Mouse (Mus musculus) thymus, postnatal 25 days (tissue): ENCODE measurements at regions not wholly inside any gene's neighbourhood (a gene's known extent, or its start where the extent isn't known, plus 50 kb on each side); places are given as distances from the start of the nearest gene placed in this dataset.

Source experiments
- DNase-seq: peaks from one replicate; pipeline ENCODE4 v3.0.0; 2022

DNA sequence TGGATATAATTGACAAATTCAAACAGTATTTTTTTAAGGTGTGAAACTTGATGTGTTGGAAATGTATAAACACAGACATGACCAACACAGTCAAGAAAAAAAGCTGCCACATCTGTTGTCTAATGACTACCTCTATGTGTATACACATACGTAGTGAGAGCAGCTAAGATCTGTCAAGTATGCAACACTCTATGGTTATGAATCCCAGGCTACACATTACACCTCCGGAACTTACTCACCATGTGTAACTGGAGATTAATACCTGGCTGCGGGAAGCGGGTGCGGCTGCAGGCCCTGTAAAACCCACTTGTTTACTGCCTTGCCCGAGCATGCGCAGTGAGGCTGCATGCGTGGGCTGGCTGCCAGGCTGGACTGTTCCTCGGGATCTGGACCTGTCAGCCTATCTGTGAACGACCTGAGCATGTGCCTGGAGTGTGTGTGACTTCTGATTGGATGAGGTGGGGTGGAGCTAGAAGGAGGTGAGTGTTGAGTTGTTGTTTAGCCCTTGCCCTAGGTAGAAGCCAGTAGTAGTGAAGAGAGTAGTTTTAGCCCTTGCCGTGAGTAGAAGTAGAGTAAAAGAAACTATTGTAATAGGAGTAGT lies 211.1 kb downstream of the Sp3 start:
- no peak for DNase-seq

DNA sequence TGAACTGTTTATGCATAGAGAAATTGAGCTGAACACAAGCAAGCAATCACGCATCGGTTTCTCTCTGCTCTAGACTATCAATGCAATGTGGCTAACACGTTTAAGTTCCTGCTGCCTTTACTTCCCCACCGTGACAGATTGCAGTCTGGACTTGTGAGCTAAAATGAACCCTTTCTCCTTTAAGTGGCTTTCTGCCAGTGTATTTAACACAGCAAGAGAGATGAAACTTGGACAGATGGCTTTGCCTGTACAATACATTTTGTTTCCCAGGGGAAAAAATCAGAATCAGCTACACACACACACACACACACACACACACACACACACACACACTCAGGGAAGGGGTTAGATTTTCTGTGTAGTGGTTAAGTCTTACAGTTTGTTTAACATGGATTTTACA lies 206.8 kb downstream of the Sp3 start:
- DNase-seq: no peak

DNA sequence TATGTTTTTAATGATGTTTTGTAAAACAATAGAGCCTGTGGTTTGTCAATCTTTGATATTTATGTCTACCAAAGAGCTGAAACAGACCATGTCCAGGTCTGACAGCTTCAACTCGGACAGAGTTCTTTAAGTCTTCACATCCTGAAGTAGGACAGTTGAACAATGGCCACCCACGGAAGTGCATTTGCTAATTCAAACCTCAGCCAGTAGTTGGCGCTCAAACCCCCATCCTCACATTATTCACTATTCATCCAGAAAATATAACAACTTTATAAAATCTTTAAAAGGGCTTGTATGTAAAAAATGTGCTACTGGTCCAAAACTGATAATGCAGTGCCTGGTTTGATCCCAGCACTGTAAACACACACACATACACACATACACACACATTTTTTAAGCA lies 202.9 kb downstream of the Sp3 start:
- DNase-seq: peak; percentile 47

- no peak for DNase-seq
Observed at GRCm38 (mm10) chr2:72777806-72778510, 202.3 kb downstream of the Sp3 start.

DNA sequence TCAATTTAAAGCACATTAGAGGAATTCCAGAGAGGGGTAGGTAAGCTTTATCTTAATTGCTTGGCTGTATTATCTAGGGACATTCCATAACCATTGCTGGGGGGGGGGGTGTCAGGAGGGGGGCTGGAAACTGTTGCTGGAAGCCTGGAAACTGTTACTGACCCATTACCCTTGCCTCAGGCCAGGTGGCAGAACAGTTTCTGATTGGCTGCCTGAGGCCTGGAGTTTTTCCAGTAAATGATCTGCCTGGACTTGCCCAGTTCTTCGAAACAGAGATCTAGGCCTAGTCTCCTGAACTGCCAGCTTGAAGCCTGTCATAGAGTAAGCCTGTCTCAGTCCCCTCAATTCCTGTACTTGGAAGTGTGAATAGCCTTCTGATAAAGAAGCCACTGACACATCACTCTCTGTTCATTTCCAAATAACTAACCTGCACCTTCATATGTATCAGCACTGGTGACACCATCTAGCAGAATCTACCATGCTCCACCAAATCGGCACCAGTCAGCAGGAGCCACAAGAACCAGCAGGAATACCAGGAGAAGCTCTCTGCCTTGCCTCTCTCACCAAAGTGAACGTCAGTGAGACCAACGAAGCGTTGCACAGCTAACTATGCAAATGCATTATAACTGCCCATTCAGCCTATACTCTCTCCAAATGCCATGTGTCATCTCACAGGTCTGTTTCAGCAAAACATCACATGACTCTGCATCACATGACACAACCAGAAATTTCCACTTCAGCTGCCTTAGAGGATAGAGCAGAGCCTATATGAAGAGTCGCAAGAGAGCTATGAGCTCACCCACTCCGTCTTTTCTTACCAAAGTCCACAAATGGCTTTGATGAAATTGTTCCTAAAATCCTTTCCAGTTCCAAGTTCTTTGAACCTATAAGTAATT lies 200.7 kb downstream of the Sp3 start:
- no peak for DNase-seq

DNA sequence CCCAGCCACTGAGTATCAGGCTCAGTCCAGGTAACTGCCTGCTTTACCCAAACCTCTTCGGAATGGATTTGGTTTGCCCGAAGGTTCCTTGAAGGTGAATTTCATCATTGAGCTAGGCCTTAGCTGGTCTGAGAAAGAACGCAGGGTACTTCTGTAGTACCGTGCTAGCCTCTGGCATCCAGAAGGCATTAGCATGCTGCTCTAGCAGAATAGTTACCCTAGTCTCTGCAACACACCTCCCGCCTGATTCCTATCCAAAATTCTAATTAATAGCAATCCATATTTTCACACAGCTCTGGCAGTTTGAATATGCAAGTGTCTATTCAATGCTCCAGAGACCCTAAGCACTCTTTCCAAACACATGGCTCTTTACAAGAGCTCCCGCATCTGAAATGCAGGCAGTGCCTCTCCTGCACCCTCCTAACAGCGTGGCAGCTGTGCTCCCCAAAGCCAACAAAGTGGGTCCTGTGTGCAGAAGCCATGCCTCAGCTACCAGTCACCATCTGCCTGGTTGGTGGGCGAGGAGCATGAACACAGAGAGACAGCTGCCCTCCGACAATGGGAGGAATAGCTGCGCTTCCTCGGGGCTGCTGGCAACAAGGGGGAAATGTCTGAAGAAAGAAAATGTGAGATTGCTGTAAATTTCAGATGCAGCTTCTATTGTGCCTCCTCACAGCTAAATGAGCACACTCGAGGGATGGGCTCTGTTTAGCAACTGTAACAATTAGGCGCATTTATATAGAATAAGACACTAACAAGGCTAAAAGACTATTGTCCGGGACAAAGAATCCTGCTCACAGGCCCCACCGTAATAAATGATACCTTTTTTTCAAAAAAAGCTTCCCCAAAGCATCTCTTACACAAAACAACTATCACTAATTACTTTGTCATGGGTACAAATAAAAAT lies 198.6 kb downstream of the Sp3 start:
- DNase-seq: no peak

- no peak for DNase-seq
Observed at GRCm38 (mm10) chr2:72782355-72782754, 197.9 kb downstream of the Sp3 start.

- no peak for DNase-seq
Observed at GRCm38 (mm10) chr2:72785365-72786043, 194.7 kb downstream of the Sp3 start.

DNA sequence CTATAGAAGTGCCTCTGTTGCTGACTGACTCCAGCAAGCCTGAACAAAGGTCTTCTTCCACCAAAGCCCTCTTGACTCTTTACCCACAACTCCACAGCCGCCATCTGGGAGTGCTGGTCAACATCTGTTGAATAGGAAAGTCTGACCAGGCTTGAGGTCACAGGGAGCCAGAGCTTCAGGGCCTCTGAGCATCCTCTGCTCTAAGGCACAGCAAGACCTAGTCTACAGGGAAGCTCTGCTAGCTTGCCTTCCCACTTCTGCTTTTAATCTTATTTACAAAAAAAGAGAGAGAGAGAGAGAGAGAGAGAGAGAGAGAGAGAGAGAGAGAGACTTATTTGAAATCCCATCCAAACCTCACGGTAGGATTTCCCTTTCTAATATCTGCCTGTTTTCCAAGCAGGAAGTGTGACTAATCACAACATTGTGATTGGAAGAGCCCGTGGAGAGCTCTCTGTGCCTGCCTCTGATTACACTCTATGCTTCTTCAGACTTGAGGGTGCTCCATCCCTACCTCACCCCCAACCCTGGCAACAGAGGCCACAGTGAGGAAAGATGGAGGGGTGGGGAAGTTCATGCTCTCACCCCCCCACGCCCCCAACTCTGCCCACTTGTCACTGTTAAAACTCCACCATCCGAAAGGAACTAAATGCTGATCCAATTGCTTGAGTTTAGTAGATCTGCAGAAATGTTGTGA lies 194.1 kb downstream of the Sp3 start:
- DNase-seq: no peak

DNA sequence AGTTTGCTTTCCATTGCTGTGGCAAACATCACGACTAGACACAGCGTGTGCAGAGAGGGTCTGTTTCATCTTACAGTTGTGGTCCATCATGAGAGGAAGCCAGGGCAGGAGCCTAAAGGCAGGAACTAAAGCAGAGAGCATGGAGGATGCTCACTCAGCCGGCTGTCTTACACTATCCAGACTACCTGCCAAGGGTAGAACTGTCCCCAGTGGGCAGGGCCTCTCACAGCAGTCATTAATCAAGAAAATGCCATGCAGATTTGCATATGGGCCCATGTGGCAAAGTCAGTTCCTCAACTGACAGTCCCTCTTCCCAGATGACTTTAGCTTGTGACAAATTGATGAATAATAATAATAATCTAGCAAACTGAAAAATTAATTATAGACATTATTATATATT lies 192.6 kb downstream of the Sp3 start:
- DNase-seq: no peak

DNA sequence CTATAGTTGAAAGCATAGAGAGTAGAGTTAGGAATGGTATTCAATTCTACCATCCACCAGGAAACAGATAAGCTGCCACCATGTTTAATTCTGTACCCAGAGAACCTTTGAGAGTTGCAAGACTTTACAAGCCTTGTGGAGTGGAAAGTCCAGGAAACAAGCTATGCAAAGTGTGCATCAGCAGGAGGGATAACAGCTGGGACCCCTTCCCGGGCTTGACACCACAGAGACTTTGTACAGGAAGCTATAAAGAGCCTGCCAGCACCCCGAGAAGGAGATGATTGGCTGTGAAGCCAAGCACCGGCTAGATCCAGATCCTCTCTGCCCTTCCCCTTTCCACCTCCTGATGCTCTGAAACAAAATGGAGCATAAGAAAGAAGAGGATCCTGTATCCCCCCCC lies 188.8 kb downstream of the Sp3 start:
- no peak for DNase-seq

DNA sequence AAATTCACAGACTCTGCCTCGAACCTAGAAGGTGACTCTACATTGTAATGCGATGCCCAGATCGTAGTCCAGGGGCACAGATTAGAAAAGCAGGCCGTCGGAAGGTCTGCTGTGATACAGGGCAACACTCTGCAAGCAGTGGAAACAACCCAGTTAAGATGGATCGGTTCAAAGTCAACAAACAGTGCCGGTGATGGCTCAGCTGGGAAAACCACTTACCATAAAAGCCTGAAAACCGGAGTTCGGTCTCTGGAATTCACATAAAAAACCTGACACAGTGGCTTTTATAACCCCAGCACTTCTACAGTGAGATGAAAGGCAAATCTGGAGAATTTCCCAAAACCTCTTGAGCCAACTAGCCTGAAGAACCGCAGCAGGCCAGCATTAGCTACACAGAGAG lies 186.8 kb downstream of the Sp3 start:
- no peak for DNase-seq

DNA sequence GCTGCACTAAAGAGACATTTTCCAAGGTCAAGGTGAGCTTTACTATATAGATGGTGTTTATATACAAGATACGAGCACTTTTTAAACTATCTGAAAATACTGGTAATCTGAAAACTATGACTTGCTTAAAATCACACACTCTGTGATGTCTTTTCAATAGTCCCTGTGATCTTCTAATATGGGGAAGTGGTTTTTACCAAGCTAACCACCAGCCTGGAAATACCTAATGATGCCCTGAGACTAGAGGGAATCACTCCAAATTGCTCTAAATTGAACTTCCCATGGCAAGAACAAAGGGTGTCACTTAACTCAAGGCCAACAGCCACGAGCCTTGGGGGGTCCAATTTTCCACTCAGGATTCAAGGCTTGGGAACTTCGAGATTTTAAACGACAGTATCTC lies 185.7 kb downstream of the Sp3 start:
- no peak for DNase-seq

DNA sequence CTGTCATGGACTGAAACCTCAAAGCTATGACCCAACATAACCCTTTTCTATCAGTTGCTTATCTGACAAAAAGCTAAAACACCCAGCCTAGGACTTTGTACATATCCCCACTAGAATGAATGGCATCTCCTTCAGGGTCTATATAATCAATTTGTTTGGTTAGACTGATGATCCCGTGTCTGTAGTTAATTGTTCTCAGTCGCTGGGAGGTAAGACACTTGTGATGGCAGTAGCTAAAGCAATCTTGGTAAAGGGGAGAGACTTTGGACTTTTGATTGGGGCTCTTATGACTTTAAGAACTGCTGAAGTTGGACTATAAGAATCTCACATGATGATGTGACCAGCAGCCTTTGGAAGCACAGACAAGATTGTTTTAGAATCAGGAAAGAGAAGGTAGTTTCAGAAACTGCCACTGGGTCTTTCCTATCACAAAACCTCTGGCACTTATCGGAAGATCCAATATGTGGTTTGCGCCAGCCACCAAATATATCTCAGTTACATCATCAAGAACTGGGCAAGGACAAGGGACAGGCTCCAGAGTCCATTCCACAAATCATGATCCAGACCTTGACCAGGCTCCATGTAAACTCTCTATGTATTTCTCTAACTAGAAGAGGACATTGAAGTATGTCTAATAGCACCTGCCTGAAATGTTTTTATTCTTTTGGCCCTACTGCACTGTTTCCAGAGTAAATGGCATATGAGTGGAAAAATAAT lies 183.1 kb downstream of the Sp3 start:
- no peak for DNase-seq

DNA sequence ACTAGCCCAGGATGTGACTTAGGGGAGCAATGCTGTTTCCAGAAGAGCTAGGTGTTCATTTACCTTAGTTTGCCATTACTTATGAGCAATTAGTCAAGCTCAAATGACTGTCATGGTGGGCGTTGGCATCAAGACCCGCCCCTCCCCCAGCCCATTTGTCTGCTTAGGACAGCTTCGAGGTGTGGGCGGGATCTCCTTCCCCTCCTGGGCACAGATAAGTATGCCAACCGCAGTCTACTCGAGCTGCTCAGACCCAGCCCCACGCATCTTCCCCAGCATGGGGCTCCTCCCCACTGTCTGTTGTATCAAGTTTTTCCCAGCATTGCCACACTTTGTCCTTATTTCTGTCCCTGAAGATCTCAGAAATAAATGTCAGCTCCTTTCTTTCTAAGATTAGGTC lies 179.6 kb downstream of the Sp3 start:
- no peak for DNase-seq

GRCm38 (mm10) chr2:72813282-72813974 lies 166.8 kb downstream of the Sp3 start:
- DNase-seq: no peak

DNA sequence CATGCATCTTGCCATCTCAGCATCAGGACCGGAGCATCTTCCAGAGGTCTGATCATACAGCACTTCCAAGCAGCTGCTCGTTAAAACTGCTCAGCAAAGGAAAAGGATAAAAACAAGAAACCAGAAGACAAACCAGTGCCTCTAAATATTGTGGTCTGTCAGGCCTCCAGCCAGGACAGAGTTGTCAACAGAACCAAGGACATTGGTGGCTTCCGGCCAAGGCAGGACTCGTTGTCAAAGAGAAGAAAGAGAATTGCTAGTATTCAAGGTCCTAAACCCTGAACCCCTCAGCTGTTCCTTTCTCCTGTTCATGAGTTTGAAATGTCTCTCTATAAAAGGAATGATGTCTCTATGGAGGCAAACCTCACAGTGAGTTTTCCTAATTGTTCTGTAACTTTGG lies 155.0 kb downstream of the Sp3 start:
- no peak for DNase-seq

GRCm38 (mm10) chr2:72829139-72829538 lies 151.1 kb downstream of the Sp3 start:
- DNase-seq: no peak

GRCm38 (mm10) chr2:72832770-72833169 lies 147.5 kb downstream of the Sp3 start:
- no peak for DNase-seq

DNA sequence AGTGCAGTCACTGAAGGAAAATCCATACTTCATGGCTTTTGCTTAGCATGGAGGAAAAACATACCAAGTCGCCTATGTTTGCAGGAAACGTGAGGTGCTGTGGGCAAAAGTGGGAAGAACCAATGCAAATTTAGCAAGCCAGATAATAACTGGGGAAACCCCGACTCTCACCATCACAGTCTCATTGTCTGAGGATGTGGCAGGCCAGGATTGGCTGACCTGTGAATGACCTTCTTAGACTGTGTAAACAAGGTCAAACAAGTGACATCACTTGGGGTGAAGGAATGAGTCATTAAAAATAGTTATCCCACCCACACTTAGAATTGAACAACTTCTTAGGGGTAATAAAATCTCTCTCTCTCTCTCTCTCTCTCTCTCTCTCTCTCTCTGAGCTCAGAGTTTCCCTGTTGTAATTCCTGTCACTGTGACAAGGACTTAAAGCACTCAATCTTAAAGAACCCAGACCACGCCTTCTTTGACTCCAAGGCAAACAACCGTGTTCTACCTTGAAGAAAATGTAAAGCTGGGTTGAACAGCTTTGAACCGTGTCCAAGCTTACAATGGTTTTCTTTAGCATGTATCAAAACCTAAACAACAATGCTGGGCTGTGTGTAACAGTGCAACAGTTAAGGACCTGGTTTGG lies 142.0 kb downstream of the Sp3 start:
- no peak for DNase-seq
